Mouse (Mus musculus) lung, postnatal 0 days (tissue): ENCODE results near the gene Tctex1d1.

ENCODE experiments used
- CTCF ChIP-seq: IDR thresholded peaks from 2 replicates; pipeline ENCODE4 v1.5.1; 2016; ENCODE audit warnings: antibody characterized with exemption, mild to moderate bottlenecking
- EP300 ChIP-seq: IDR thresholded peaks from 2 replicates; pipeline ENCODE4 v1.6.1; 2016; ENCODE audit warnings: antibody characterized with exemption, mild to moderate bottlenecking, control low read depth

GRCm38 (mm10) chr4:102986917-102987316 is 8.5 kb downstream of the Tctex1d1 start:
- no peak for TF ChIP-seq EP300
- peak; percentile 89 for TF ChIP-seq CTCF
